Mouse (Mus musculus): ENCODE results near the gene Ctdsp1. TPM values are rescaled to one million over a fixed set of nuclear protein-coding genes. Genes with fewer than 3 reads are reported as not detected.

Ctdsp1 gene
- polyA plus RNA-seq, 1 experiment from 2014 or later: 78.9 TPM

DNA sequence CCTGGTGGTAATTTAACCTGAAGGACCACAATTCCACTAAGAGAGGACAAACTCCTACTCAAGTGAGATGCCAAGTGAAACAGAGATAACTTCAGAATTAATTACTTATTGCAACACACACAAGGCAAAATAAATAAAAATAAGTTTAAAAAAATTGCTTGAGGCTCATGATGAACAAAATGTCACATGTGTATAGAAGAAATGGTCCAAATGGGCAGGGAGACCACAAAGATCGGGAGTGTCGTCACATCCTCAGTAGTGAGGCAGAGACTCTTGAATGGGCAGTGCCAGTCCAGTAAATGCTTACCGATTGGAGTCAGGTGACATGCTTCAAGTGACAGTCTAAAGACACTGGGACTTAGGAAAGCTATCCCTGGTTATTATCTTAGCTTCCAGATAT lies 9.2 kb downstream of the Ctdsp1 start:
- no peak overlapping the region for H3K27ac ChIP-seq
- no peak for ATAC-seq (ENCODE audit: insufficient number of reproducible peaks, insufficient read depth, low FRiP score, low TSS enrichment)
- H3K9me3 ChIP-seq: no peaks in the 10 kb centered on the region
- WGBS: 77% methylated on average over 3 of the region's 3 CpGs
- H3K4me1 ChIP-seq: no peaks in the 10 kb centered on the region
- H3K27me3 ChIP-seq: no peaks in the 10 kb centered on the region
- H3K4me2 ChIP-seq (replicated peaks): no peak overlapping the region
- H3K36me3 ChIP-seq: no peaks in the 10 kb centered on the region
- H3K4me3 ChIP-seq: no peak overlapping the region
- no peak overlapping the region for H3K9ac ChIP-seq

DNA sequence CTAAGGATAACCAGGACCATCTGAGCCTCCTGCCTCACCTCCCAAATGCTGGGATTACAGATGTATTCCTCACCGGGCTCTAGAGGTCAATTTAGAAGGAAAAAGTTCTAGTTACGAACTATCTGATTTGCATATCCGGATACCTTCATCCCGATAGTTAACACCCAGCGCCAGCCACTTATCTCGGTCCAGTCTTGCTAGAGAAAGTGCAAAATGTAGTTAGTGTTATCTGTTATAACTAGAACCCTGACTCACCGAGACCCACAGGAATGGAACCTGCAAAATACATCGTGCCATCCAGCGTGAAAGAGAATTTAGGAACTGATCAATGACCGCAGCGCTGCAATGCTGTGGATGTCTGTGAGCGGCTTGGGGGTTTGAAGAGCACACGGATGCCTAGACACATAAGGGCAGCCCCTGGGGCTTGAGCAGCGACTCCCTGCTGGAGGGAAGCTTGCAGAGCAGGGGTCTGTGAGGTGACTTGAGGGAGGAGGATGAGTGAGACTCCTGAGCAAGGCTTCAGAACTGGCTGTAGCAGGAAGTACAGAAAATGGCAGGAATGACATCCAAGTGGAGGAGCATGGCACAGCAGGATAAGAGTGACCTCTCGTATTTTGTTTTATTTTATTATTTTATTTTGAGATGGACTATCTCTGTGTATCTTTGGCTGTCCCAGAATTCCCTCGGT lies 9.8 kb downstream of the Ctdsp1 start:
- H3K9me3 ChIP-seq: no peaks in the 10 kb centered on the region
- 54% methylated on average over 16 of the region's 16 CpGs for WGBS

DNA sequence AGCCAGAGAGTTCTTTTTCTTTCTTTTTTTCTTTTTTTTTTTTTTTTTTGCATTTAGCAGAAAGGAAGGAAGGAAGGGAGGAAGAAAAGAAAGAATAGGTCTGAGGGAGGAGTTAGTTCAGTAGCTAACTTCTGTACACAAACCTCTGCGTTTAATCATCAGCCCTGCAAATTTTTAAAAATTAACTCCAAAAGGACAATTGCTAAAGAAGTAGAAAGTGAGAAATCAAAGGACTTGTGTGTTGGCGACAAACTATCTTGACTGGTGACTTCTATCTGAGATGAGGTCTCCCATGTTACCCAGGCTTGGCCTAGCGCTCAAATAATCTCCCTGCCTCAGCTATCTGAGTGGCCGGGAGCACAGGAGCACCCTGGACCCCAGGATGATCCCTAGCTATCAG lies 12.9 kb downstream of the Ctdsp1 start:
- ATAC-seq (ENCODE audit: insufficient number of reproducible peaks, insufficient read depth, low FRiP score, low TSS enrichment): no peak
- Histone ChIP-seq H3K4me3 (no peak overlapping the region), H3K4me2 (replicated peaks) (no peak overlapping the region), H3K9ac (no peak overlapping the region), H3K9me3 (no peaks in the 10 kb centered on the region), H3K36me3 (no peaks in the 10 kb centered on the region), H3K27ac (no peak overlapping the region), H3K4me1 (no peaks in the 10 kb centered on the region), H3K27me3 (no peaks in the 10 kb centered on the region)
- 90% methylated on average over 4 of the region's 4 CpGs for WGBS

More for the DNA sequence above, 9.8 kb downstream of the Ctdsp1 start:
- ATAC-seq (ENCODE audit: insufficient number of reproducible peaks, insufficient read depth, low FRiP score, low TSS enrichment): no peak
- no peak overlapping the region for H3K4me2 ChIP-seq (replicated peaks)
- no peak overlapping the region for H3K27ac ChIP-seq
- no peak overlapping the region for H3K4me3 ChIP-seq
- H3K4me1 ChIP-seq: no peaks in the 10 kb centered on the region
- H3K9ac ChIP-seq: no peak overlapping the region
- H3K36me3 ChIP-seq: no peaks in the 10 kb centered on the region
- no peaks in the 10 kb centered on the region for H3K27me3 ChIP-seq

DNA sequence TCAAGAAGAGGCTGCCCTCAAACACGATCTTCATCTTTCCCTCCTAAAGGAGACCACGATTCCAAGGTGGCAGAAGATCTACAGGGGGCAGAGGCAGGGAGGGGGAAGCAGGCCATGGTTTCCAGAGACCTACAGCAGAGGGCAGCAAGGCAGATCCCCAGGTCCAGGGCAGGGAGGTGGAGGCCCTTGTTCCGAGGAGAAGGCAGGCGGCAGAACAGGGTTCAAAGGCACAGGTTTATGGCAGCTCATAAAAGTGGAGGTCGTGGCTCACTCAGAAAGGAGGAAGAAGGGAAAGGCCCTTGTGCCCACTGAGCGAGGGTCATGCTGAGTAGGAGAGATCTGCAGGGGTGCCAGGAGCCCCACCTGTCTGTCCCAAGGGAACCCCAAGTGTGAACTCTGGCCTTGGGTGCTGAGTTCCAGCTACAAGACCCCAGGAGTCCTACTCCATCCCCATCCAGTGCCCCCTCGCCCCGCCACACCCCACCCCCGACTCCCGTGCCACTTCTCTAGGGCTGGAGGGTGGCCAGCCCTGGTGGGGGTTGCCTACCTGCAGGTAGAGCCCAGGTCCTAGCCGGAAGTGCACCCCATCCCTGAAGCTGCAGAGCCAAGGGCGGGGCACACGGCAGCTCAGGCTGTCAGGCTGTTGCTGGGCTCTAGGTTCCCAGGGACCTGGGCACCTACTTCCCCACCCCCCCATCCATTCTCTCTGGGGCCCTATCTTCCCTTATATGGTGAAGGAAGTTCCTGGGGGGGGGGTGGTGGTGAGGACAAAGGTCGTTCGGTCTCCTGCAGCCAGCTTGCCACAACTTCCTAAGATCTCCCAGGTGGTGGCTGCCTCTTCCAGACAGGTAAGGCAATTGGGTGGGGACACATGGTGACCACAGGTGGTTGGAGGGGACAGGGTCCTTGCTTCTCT lies 17.5 kb downstream of the Ctdsp1 start, which contains the start of gene Vil1:
Gene Vil1, plus strand, starts transcription at position 788 of the 916 bp plus-strand sequence.
- no peaks in the 10 kb centered on the region for H3K4me1 ChIP-seq
- no peak within 1 kb of the TSS for H3K4me2 ChIP-seq (replicated peaks)

DNA sequence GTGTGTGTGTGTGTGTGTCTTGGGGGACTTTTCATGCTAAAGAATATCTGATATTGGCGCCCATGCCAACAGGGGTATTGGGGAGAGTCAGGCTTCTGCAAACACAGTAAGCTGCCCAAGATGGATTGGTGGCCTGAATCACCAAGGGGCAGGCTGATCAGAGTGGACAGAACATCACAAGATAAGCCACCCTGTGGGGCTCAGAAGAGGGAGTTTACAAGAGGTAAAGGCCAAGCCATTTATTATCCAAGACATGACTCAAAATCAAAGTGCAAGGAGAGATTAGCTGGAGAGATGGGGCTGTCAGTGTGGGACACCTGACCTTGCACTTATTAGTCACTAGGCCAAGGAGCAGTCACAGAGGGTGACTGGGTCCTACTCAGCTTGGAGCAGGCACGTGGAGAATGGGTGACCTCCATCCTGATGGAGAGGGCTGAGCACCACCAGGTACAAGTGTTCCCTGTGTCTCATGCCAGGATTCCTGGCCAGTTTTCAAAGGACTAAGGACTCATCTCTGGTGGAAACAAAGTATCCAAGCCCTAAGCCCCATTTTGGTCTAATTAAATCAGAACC lies 20.5 kb downstream of the Ctdsp1 start:
- no peaks in the 10 kb centered on the region for H3K27me3 ChIP-seq
- no peak overlapping the region for H3K27ac ChIP-seq
- 48% methylated on average over 2 of the region's 2 CpGs for WGBS
- H3K4me2 ChIP-seq (replicated peaks): no peak overlapping the region
- no peaks in the 10 kb centered on the region for H3K9me3 ChIP-seq
- no peak for ATAC-seq (ENCODE audit: insufficient number of reproducible peaks, insufficient read depth, low FRiP score, low TSS enrichment)
- no peaks in the 10 kb centered on the region for H3K36me3 ChIP-seq
- H3K9ac ChIP-seq: no peak overlapping the region
- no peak overlapping the region for H3K4me3 ChIP-seq
- H3K4me1 ChIP-seq: no peaks in the 10 kb centered on the region

More for the DNA sequence above, 17.5 kb downstream of the Ctdsp1 start, which contains the start of gene Vil1:
- no peak within 1 kb of the TSS for H3K4me3 ChIP-seq
- no peak within 1 kb of the TSS for H3K9ac ChIP-seq
- no peaks in the 10 kb centered on the region for H3K36me3 ChIP-seq
- H3K27me3 ChIP-seq: no peaks in the 10 kb centered on the region
- no peak for ATAC-seq (ENCODE audit: insufficient number of reproducible peaks, insufficient read depth, low FRiP score, low TSS enrichment)
- H3K27ac ChIP-seq: no peak within 1 kb of the TSS
- 55% methylated on average over 15 of the region's 15 CpGs for WGBS
- H3K9me3 ChIP-seq: no peaks in the 10 kb centered on the region

DNA sequence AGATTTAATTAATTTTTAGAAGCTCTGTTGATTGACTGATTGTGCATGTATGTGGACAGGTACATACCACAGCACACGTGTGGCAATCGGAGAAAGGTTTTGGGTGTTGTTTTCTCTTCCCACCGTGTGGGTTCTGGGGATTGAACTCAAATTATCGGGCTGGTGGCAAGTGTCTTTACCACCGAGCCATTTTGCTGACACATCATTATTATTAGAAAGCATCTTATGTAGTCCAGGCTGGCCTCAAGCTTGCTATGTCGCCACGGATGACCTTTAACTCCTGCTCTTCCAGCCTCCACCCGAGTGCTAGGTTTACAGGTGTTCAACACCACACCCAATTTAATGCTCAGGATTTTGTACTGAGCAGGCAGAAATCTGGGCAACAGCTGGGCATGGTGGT lies 21.4 kb downstream of the Ctdsp1 start:
- 77% methylated on average over 8 of the region's 8 CpGs for WGBS
- no peak for ATAC-seq (ENCODE audit: insufficient number of reproducible peaks, insufficient read depth, low FRiP score, low TSS enrichment)
- no peak overlapping the region for H3K4me3 ChIP-seq

DNA sequence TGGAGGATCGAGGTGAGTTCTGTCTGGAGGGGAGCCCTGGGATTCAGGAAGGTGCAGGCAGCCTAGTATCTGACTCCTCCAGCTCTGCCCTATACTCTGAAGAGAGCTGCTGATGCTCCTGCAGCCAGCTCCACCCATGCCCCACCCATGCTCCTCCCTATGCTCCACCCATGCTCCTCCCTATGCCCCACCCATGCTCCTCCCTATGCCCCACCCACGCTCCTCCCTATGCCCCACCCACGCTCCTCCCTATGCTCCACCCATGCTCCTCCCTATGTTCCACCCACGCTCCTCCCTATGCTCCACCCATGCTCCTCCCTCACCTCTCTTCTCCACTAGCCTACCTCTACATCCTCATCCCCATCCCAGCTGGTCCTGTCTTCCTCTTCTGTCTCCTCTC lies 23.8 kb downstream of the Ctdsp1 start:
- no peaks in the 10 kb centered on the region for H3K4me1 ChIP-seq
- H3K4me3 ChIP-seq: no peak overlapping the region
- H3K9me3 ChIP-seq: no peaks in the 10 kb centered on the region
- WGBS: 42% methylated on average over 4 of the region's 4 CpGs
- no peak for ATAC-seq (ENCODE audit: insufficient number of reproducible peaks, insufficient read depth, low FRiP score, low TSS enrichment)
- no peak overlapping the region for H3K27ac ChIP-seq
- no peaks in the 10 kb centered on the region for H3K27me3 ChIP-seq
- H3K36me3 ChIP-seq: no peaks in the 10 kb centered on the region
- no peak overlapping the region for H3K9ac ChIP-seq
- no peak overlapping the region for H3K4me2 ChIP-seq (replicated peaks)

More for the DNA sequence above, 21.4 kb downstream of the Ctdsp1 start:
- Histone ChIP-seq H3K9ac (no peak overlapping the region), H3K9me3 (no peaks in the 10 kb centered on the region), H3K27me3 (no peaks in the 10 kb centered on the region), H3K4me1 (no peaks in the 10 kb centered on the region), H3K36me3 (no peaks in the 10 kb centered on the region), H3K27ac (no peak overlapping the region), H3K4me2 (replicated peaks) (no peak overlapping the region)

DNA sequence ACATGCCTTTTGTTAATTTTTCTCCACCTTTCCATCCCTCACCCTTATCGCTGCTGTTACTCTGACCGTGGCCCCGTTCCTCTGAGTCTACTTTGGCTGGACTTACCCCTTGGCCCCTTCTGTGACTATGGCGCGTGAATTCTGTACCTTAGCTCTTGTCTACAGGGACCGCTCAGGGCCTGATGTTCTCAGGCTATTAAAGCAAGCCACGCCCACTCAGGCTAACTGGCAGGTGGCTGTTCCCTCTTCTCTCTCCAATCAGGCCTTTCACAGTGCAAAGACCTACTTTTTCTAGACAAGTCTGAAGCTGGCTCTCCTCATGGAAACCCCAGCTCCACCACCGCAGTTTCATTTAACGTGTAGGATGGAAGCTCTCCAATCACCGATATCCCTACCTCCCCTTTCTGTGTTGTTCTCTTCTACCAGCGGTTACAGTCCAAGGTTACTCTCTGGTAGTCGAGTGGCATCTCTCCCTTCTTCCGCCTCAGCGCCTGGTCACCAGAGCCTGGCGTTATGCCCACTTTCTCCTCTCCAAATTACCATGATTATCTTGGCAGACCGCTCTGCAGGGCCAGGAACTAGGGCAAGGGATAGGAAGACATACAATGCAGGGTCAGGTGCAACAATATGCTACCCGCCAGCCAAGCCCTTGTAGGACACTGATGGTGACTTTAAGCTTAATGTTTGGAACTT lies 27.6 kb downstream of the Ctdsp1 start:
- Histone ChIP-seq H3K36me3 (no peaks in the 10 kb centered on the region), H3K9me3 (no peaks in the 10 kb centered on the region), H3K4me1 (peaks cover 8% of the 10 kb centered on the region; the same call in 1 of the 2 replicates), H3K27ac (no peak overlapping the region), H3K9ac (no peak overlapping the region), H3K4me3 (no peak overlapping the region), H3K27me3 (no peaks in the 10 kb centered on the region), H3K4me2 (replicated peaks) (no peak overlapping the region)
- no peak for ATAC-seq (ENCODE audit: insufficient number of reproducible peaks, insufficient read depth, low FRiP score, low TSS enrichment)
- WGBS: 80% methylated on average over 17 of the region's 17 CpGs

DNA sequence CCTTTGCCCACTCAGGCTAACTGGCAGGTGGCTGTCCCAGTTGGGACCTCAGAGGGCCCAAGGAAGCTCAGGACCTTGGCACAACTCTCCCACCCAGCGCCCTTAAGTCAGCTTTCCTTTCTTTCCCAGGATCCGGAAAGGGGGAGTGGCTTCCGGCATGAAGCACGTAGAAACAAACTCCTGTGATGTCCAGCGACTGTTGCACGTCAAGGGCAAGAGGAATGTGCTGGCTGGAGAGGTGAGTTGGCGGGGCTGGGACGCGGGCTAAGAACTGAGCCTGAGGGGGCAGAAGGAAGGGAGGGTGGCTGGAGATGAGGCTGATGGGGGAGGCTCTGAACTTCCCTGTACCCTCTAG lies 28.1 kb downstream of the Ctdsp1 start:
- no peak for ATAC-seq (ENCODE audit: insufficient number of reproducible peaks, insufficient read depth, low FRiP score, low TSS enrichment)

DNA sequence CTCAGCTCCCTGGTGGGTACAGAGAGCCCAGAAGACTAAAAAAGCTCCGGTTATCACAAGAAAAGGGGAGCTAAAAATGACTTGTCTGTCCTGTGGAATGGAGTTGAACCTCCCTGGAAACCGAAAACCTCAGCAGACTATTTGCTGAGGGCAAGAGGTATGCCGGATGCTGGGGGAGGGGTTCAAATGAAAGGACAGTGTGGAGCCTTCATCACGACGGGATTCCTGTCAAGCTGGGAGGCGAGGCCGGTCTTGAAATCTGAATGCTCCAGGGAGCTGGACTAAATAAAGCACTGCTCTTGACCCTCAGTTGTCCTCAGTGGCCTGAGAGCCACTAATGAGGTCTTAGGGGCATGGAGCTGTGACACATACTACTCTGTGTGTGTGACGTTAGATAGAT lies 31.8 kb downstream of the Ctdsp1 start:
- no peak overlapping the region for H3K4me3 ChIP-seq
- ATAC-seq (ENCODE audit: insufficient number of reproducible peaks, insufficient read depth, low FRiP score, low TSS enrichment): no peak
- peaks cover 8% of the 10 kb centered on the region; the same call in 1 of the 2 replicates for H3K4me1 ChIP-seq
- no peak overlapping the region for H3K4me2 ChIP-seq (replicated peaks)
- H3K27me3 ChIP-seq: no peaks in the 10 kb centered on the region
- no peaks in the 10 kb centered on the region for H3K36me3 ChIP-seq
- H3K9me3 ChIP-seq: no peaks in the 10 kb centered on the region
- H3K27ac ChIP-seq: no peak overlapping the region
- H3K9ac ChIP-seq: no peak overlapping the region
- WGBS: 27% methylated on average over 8 of the region's 8 CpGs

More for the DNA sequence above, 28.1 kb downstream of the Ctdsp1 start:
- no peaks in the 10 kb centered on the region for H3K36me3 ChIP-seq
- 75% methylated on average over 9 of the region's 9 CpGs for WGBS
- H3K9ac ChIP-seq: no peak overlapping the region
- no peaks in the 10 kb centered on the region for H3K27me3 ChIP-seq
- H3K4me3 ChIP-seq: no peak overlapping the region
- H3K9me3 ChIP-seq: no peaks in the 10 kb centered on the region
- no peak overlapping the region for H3K4me2 ChIP-seq (replicated peaks)
- peaks cover 8% of the 10 kb centered on the region; the same call in 1 of the 2 replicates for H3K4me1 ChIP-seq
- no peak overlapping the region for H3K27ac ChIP-seq

DNA sequence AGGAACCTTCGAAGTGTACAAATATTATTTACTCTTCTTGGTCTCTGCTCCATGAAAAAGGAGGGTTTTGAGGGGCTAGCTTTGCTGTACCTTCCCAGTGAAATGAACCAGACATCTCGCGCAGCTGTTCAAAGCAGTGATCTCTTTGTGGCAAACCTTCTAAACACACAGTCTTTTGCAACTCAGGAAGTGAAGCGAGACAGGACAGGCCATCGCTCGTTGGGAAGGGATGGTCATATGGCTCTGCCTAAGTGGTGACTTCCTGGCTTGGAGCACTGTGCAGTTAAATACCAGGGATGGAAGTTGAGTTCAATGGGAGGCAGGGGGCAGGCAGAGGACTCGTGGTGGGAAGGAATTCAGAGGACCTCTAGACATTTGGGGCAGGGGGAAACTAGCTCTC lies 34.5 kb downstream of the Ctdsp1 start:
- no peaks in the 10 kb centered on the region for H3K36me3 ChIP-seq
- no peaks in the 10 kb centered on the region for H3K27me3 ChIP-seq
- WGBS: 65% methylated on average over 7 of the region's 7 CpGs
- no peak overlapping the region for H3K4me2 ChIP-seq (replicated peaks)
- no peak overlapping the region for H3K4me3 ChIP-seq
- no peak overlapping the region for H3K9ac ChIP-seq
- ATAC-seq (ENCODE audit: insufficient number of reproducible peaks, insufficient read depth, low FRiP score, low TSS enrichment): no peak
- H3K9me3 ChIP-seq: no peaks in the 10 kb centered on the region
- peaks cover 8% of the 10 kb centered on the region; the same call in 1 of the 2 replicates for H3K4me1 ChIP-seq
- H3K27ac ChIP-seq: no peak overlapping the region

All from embryonic facial prominence, embryonic 12.5 days (tissue).